Mouse (Mus musculus): ENCODE measurements at regions not wholly inside any gene's neighbourhood (a gene's known extent, or its start where the extent isn't known, plus 50 kb on each side); places are given as distances from the start of the nearest gene placed in this dataset.

GRCm38 (mm10) chr12:104560934-104561565 lies 87.9 kb upstream of the Gsc start:
- no peaks in the 10 kb centered on the region for H3K36me3 ChIP-seq (replicated peaks)
- H3K9me3 ChIP-seq (replicated peaks): no peaks in the 10 kb centered on the region
- no peaks in the 10 kb centered on the region for H3K4me1 ChIP-seq (replicated peaks)
- H3K4me2 ChIP-seq: no peak overlapping the region
- no peak overlapping the region for H3K27ac ChIP-seq (replicated peaks)
- H3K27me3 ChIP-seq: no peaks in the 10 kb centered on the region
- no peak overlapping the region for H3K9ac ChIP-seq
- H3K4me3 ChIP-seq (replicated peaks): no peak overlapping the region
- 61% methylated on average over 14 of the region's 14 CpGs for WGBS (ENCODE audit: insufficient replicate concordance)
- no peak for ATAC-seq (ENCODE audit: insufficient read depth)

DNA sequence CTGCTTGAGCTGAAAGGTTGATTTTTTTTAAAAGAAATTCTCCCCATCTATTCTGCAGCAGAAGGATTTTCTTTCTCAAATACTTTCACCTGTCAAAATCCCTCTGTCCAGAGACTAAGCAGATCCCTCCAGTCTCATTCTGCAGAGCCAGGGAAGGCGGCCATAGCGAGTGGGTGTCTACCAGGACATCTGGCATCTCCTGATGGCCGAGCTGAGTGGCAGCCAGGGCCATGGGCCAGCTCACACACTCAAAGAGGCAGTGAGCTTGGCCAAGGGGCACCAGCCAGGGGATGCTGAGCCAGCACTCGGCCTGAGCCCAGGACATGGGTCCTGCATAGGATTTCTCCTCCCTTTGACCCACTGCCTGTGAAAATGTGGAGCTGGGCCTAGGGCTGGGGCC lies 84.6 kb upstream of the Gsc start:
- 40% methylated on average over 4 of the region's 4 CpGs for WGBS (ENCODE audit: insufficient replicate concordance)
- ATAC-seq (ENCODE audit: insufficient read depth): no peak
- Histone ChIP-seq H3K4me2 (no peak overlapping the region), H3K36me3 (replicated peaks) (no peaks in the 10 kb centered on the region), H3K9me3 (replicated peaks) (no peaks in the 10 kb centered on the region), H3K4me3 (replicated peaks) (no peak overlapping the region), H3K4me1 (replicated peaks) (no peaks in the 10 kb centered on the region), H3K9ac (no peak overlapping the region), H3K27ac (replicated peaks) (no peak overlapping the region), H3K27me3 (no peaks in the 10 kb centered on the region)

DNA sequence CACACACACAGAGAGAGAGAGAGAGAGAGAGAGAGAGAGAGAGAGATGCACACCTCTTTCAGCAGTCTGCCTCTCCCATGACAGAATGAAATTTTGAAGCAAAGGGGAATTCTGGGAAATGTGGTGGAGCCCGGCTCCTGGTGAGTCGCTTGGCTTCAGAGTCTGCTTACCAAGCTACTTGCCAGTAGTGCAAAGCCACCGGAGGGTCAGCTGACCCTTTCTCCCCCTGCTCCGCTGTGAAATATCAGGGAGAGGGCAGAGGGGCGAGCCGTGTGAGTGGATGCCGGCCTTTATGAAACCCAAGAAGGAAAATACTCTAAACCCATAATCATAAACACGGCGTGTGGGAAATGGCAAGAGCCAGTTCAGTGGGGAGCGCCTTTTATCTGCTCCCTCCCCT lies 84.2 kb upstream of the Gsc start:
- 74% methylated on average over 10 of the region's 10 CpGs for WGBS (ENCODE audit: insufficient replicate concordance)
- H3K4me1 ChIP-seq (replicated peaks): no peaks in the 10 kb centered on the region

DNA sequence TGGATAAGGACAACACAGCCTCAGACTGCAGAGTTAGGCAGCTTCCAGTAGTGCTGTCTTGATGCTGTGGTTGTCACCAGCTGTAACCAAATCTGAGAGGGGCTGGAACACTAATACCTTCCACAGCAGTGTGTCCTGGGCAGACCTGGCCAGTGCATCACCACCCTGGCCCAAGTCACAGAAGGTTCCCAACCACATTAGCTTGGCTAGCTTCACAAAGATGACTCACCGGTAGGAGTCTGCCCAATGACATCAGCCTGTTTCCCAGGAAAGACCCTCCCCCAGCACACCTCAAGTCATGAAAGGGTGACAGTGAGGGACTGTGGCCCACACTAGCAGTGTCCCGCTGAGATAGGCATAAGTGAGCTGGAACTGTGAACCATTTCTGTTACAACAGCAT lies 75.5 kb upstream of the Gsc start:
- Histone ChIP-seq H3K27ac (replicated peaks) (no peak overlapping the region), H3K9ac (no peak overlapping the region), H3K27me3 (no peaks in the 10 kb centered on the region), H3K4me1 (replicated peaks) (no peaks in the 10 kb centered on the region), H3K9me3 (replicated peaks) (no peaks in the 10 kb centered on the region), H3K36me3 (replicated peaks) (no peaks in the 10 kb centered on the region), H3K4me3 (replicated peaks) (no peak overlapping the region), H3K4me2 (no peak overlapping the region)
- no peak for ATAC-seq (ENCODE audit: insufficient read depth)
- 68% methylated on average over 2 of the region's 2 CpGs for WGBS (ENCODE audit: insufficient replicate concordance)

More for the DNA sequence above, 84.2 kb upstream of the Gsc start:
- no peak overlapping the region for H3K4me3 ChIP-seq (replicated peaks)
- ATAC-seq (ENCODE audit: insufficient read depth): no peak
- no peaks in the 10 kb centered on the region for H3K27me3 ChIP-seq
- H3K9ac ChIP-seq: no peak overlapping the region
- no peak overlapping the region for H3K27ac ChIP-seq (replicated peaks)
- no peak overlapping the region for H3K4me2 ChIP-seq
- H3K36me3 ChIP-seq (replicated peaks): no peaks in the 10 kb centered on the region
- H3K9me3 ChIP-seq (replicated peaks): no peaks in the 10 kb centered on the region

- WGBS (ENCODE audit: insufficient replicate concordance): 63% methylated on average over 3 of the region's 3 CpGs
- Histone ChIP-seq H3K4me3 (replicated peaks) (no peak overlapping the region), H3K27me3 (no peaks in the 10 kb centered on the region), H3K9ac (no peak overlapping the region), H3K36me3 (replicated peaks) (no peaks in the 10 kb centered on the region), H3K27ac (replicated peaks) (no peak overlapping the region), H3K9me3 (replicated peaks) (no peaks in the 10 kb centered on the region), H3K4me2 (no peak overlapping the region), H3K4me1 (replicated peaks) (no peaks in the 10 kb centered on the region)
- no peak for ATAC-seq (ENCODE audit: insufficient read depth)
Measured at GRCm38 (mm10) chr12:104547561-104547960, 74.4 kb upstream of the Gsc start.

- 72% methylated on average over 20 of the region's 20 CpGs for WGBS (ENCODE audit: insufficient replicate concordance)
- Histone ChIP-seq H3K4me2 (no peak overlapping the region), H3K9me3 (replicated peaks) (no peaks in the 10 kb centered on the region), H3K27me3 (no peaks in the 10 kb centered on the region), H3K9ac (no peak overlapping the region), H3K36me3 (replicated peaks) (no peaks in the 10 kb centered on the region), H3K27ac (replicated peaks) (no peak overlapping the region), H3K4me1 (replicated peaks) (no peaks in the 10 kb centered on the region), H3K4me3 (replicated peaks) (no peak overlapping the region)
- ATAC-seq (ENCODE audit: insufficient read depth): no peak
Measured at GRCm38 (mm10) chr12:104545993-104546769, 73.1 kb upstream of the Gsc start.

DNA sequence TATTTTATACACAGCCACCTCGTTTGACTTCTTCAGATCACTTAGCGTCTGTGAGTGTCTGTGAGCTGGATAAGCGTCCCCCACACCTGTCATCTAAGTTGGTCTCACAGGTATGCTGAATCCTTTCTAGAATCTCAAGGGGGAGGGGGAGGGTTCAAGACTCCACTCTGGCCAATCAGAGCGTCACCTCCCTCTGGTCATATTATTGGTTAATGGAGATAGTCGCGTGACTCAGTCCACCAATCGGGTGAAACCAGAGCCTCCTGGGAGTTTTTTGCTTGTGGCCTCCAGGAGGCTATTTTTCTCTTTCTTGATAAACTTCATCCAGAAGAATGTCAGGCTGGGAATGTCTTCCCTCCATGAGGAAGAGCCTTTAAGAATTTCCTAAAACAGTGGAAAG lies 66.8 kb upstream of the Gsc start:
- Histone ChIP-seq H3K36me3 (replicated peaks) (no peaks in the 10 kb centered on the region), H3K4me3 (replicated peaks) (no peak overlapping the region), H3K9me3 (replicated peaks) (no peaks in the 10 kb centered on the region), H3K4me2 (no peak overlapping the region), H3K4me1 (replicated peaks) (no peaks in the 10 kb centered on the region), H3K27ac (replicated peaks) (no peak overlapping the region), H3K27me3 (no peaks in the 10 kb centered on the region), H3K9ac (no peak overlapping the region)
- no peak for ATAC-seq (ENCODE audit: insufficient read depth)
- 77% methylated on average over 7 of the region's 7 CpGs for WGBS (ENCODE audit: insufficient replicate concordance)

DNA sequence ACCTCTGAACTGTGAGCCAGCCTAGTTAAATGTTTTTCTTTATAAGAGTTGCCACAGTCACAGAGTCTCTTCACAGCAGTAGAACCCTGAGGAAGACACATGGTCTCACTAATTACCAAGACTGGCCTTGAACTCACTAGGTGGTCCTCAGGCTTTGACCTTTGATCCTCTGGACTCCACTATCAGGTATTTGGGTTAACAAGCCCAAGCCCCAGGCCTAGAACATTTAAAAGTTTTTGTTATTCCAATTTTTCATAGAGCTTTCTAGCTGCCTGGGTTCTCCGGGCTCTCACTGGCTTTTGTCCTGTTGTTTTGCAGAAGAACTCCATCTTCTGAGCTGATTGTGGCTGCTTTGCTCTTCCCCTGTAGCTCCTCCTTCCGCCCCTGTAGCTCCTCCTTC lies 65.3 kb upstream of the Gsc start:
- H3K27ac ChIP-seq (replicated peaks): no peak overlapping the region
- no peaks in the 10 kb centered on the region for H3K9me3 ChIP-seq (replicated peaks)
- no peak overlapping the region for H3K9ac ChIP-seq
- no peak for ATAC-seq (ENCODE audit: insufficient read depth)
- H3K4me2 ChIP-seq: no peak overlapping the region
- H3K27me3 ChIP-seq: no peaks in the 10 kb centered on the region
- no peak overlapping the region for H3K4me3 ChIP-seq (replicated peaks)
- H3K4me1 ChIP-seq (replicated peaks): no peaks in the 10 kb centered on the region
- no peaks in the 10 kb centered on the region for H3K36me3 ChIP-seq (replicated peaks)
- 66% methylated on average over 2 of the region's 2 CpGs for WGBS (ENCODE audit: insufficient replicate concordance)

GRCm38 (mm10) chr12:104531512-104532447 lies 58.6 kb upstream of the Gsc start:
- no peaks in the 10 kb centered on the region for H3K4me1 ChIP-seq (replicated peaks)
- H3K9me3 ChIP-seq (replicated peaks): no peaks in the 10 kb centered on the region
- no peak overlapping the region for H3K9ac ChIP-seq
- no peak overlapping the region for H3K4me2 ChIP-seq
- ATAC-seq (ENCODE audit: insufficient read depth): no peak
- no peaks in the 10 kb centered on the region for H3K27me3 ChIP-seq
- H3K36me3 ChIP-seq (replicated peaks): no peaks in the 10 kb centered on the region
- 29% methylated on average over 29 of the region's 29 CpGs for whole genome bisulfite sequencing (ENCODE audit: insufficient replicate concordance)
- no peak overlapping the region for H3K27ac ChIP-seq (replicated peaks)
- H3K4me3 ChIP-seq (replicated peaks): no peak overlapping the region

DNA sequence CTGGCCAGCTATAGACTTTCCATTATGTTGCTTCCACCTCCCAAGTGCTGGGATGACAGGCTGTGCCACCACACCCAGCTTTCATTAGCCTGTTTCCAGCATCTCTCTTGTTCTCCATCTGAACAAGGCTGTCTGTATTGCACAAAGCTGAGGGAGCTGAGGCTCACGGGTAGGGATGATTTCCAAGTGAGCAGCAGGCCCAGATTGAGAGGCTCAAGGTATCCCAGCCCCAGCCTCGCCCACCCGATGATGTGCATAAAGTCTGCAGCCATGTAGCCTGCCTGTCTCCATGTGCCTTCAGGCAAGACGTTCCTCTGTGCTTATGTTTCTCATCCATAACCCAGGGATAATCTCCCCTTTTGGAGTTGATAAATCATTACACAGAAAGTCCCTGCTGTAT lies 57.5 kb upstream of the Gsc start:
- Histone ChIP-seq H3K4me1 (replicated peaks) (no peaks in the 10 kb centered on the region), H3K9ac (no peak overlapping the region), H3K4me3 (replicated peaks) (no peak overlapping the region), H3K36me3 (replicated peaks) (no peaks in the 10 kb centered on the region), H3K9me3 (replicated peaks) (no peaks in the 10 kb centered on the region), H3K27ac (replicated peaks) (no peak overlapping the region), H3K27me3 (no peaks in the 10 kb centered on the region), H3K4me2 (no peak overlapping the region)
- 54% methylated on average over 4 of the region's 4 CpGs for WGBS (ENCODE audit: insufficient replicate concordance)
- no peak for ATAC-seq (ENCODE audit: insufficient read depth)

All from liver, embryonic 15.5 days (tissue).